In the genomic region with DNA sequence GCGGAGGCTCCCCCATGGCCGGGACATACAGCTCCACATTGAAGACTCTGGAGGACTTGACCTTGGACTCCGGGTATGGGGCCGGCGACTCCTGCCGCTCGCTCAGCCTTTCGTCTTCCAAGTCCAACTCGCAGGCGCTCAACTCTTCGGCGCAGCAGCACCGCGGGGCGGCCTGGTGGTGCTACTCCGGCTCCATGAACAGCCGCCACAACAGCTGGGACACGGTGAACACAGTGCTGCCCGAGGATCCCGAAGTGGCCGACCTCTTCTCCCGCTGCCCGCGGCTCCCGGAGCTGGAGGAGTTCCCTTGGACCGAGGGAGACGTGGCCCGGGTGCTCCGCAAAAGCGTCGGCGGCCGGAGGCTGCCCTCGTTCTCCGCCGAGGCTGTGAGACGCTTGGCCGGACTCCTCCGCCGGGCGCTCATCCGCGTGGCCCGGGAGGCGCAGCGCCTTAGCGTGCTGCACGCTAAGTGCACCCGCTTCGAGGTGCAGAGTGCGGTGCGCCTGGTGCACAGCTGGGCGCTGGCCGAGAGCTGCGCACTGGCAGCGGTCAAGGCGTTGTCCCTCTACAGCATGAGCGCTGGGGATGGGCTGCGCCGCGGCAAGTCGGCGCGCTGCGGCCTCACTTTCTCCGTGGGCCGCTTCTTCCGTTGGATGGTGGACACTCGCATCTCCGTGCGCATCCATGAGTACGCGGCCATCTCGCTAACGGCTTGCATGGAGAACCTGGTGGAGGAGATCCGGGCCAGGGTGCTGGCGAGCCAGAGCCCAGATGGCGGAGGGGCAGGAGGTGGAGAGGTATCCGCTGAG, we compare ENCODE assay signal across 8 mouse cellular contexts. TPM values are rescaled to one million over a fixed set of nuclear protein-coding genes. Genes with fewer than 3 reads are reported as not detected.
DNase-seq lines count a peak whose midpoint lies in the region; ATAC-seq and TF ChIP-seq lines count a peak whose summit lies in the region.

No protein-coding gene starts in this region.

- ATAC-seq in intestine, embryonic 15.5 days: peak; percentile 41
- ATAC-seq in limb, embryonic 11.5 days (ENCODE audit: insufficient number of reproducible peaks, low FRiP score, low TSS enrichment, low read depth): peak; percentile 28
- peak; percentile 41 for ATAC-seq in midbrain, embryonic 11.5 days (ENCODE audit: low FRiP score)

- DNase-seq in adrenal gland, adult (ENCODE audit: inconsistent age in 2 of 2, low spot score in 1 of 2): peak; percentile 77 to 93
- peak; percentile 42 to 65 for DNase-seq in gastrocnemius, postnatal 36 days
- peak; percentile 76 for DNase-seq in limb, embryonic 11.5 days (ENCODE audit: low spot score)
- peak; percentile 97 for DNase-seq in midbrain, embryonic 11.5 days (ENCODE audit: low spot score, missing footprints)
- DNase-seq in spleen, adult 18-20 months: peak; percentile 31 to 51
- DNase-seq in c-Kit-positive CD71-positive TER-119-positive erythroid progenitor cells, embryonic 14.5 days (ENCODE audit: low spot score): no peak

- H3K27ac ChIP-seq in cortical plate, adult 2 months (ENCODE audit: insufficient read depth, low read length): no peak overlapping the region; the same call in 1 of the 2 replicates
- H3K27ac ChIP-seq in intestine, embryonic 15.5 days: peak overlapping the region; percentile 88
- peak overlapping the region; percentile 76 for H3K27ac ChIP-seq in limb, embryonic 11.5 days (replicated peaks; ENCODE audit: low read depth, low read length)
- peak overlapping the region; percentile 61 for H3K27ac ChIP-seq in midbrain, embryonic 11.5 days (ENCODE audit: low read depth, low read length)

- peak overlapping the region; percentile 64 for H3K9ac ChIP-seq in intestine, embryonic 15.5 days
- H3K9ac ChIP-seq in limb, embryonic 11.5 days (ENCODE audit: low read length): peak overlapping the region; percentile 71
- peak overlapping the region; percentile 73 for H3K9ac ChIP-seq in midbrain, embryonic 11.5 days (ENCODE audit: low read length)

- intact Hi-C loops in gastrocnemius, postnatal 36 days (cut with DNase I): loop anchor here (5.0 to 10.0 kb wide), 2 partner anchors 45 to 408 kb away; no protein-coding TSS in a partner anchor

- no peak for TF ChIP-seq POLR2A in cortical plate, adult 2 months (IDR thresholded peaks at IDR 0.05; ENCODE audit: extremely low read depth, insufficient read depth, low read length)

- TF ChIP-seq CTCF in cortical plate, adult 2 months (IDR thresholded peaks at IDR 0.05; ENCODE audit: extremely low read depth, insufficient read depth, low read length): no peak

- H3K9me3 ChIP-seq in intestine, embryonic 15.5 days: no peaks in the 10 kb centered on the region
- H3K9me3 ChIP-seq in limb, embryonic 11.5 days (ENCODE audit: control insufficient read depth, low read length): no peaks in the 10 kb centered on the region
- no peaks in the 10 kb centered on the region for H3K9me3 ChIP-seq in midbrain, embryonic 11.5 days (ENCODE audit: control insufficient read depth, low read length)

- 0 out of 2 replicates have a peak, but pooled peaks cover 2% of the 10 kb centered on the region for H3K27me3 ChIP-seq in intestine, embryonic 15.5 days (replicated peaks)
- H3K27me3 ChIP-seq in limb, embryonic 11.5 days (ENCODE audit: control insufficient read depth, insufficient read depth, low read length): no peaks in the 10 kb centered on the region
- H3K27me3 ChIP-seq in midbrain, embryonic 11.5 days (ENCODE audit: control insufficient read depth, insufficient read depth, low read length): no peaks in the 10 kb centered on the region

- H3K4me1 ChIP-seq in cortical plate, adult 2 months (ENCODE audit: control insufficient read depth, insufficient read depth, low read length): no peaks in the 10 kb centered on the region; the same call in 1 of the 2 replicates
- H3K4me1 ChIP-seq in intestine, embryonic 15.5 days (replicated peaks): peaks cover 21% of the 10 kb centered on the region
- H3K4me1 ChIP-seq in limb, embryonic 11.5 days (ENCODE audit: control insufficient read depth, insufficient read depth, low read length): peaks cover 17% of the 10 kb centered on the region
- peaks cover 15% of the 10 kb centered on the region for H3K4me1 ChIP-seq in midbrain, embryonic 11.5 days (ENCODE audit: control insufficient read depth, insufficient read depth, low read length)

- WGBS in intestine, embryonic 15.5 days: 1% methylated on average over 79 of the region's 79 CpGs
- 1% methylated on average over 79 of the region's 79 CpGs for whole genome bisulfite sequencing in limb, embryonic 11.5 days
- under 1% methylated on average over 77 of the region's 79 CpGs for WGBS in midbrain, embryonic 11.5 days

- peak overlapping the region; percentile 99 for H3K4me2 ChIP-seq in intestine, embryonic 15.5 days (replicated peaks)
- H3K4me2 ChIP-seq in limb, embryonic 11.5 days (ENCODE audit: low read depth, severe bottlenecking): peak overlapping the region; percentile 95
- peak overlapping the region; percentile 93 for H3K4me2 ChIP-seq in midbrain, embryonic 11.5 days

- H3K36me3 ChIP-seq in intestine, embryonic 15.5 days: no peaks in the 10 kb centered on the region
- H3K36me3 ChIP-seq in limb, embryonic 11.5 days (ENCODE audit: control insufficient read depth, insufficient read depth, low read length): no peaks in the 10 kb centered on the region
- H3K36me3 ChIP-seq in midbrain, embryonic 11.5 days (ENCODE audit: control insufficient read depth, insufficient read depth, low read length): no peaks in the 10 kb centered on the region

- peak overlapping the region; percentile 36 for H3K4me3 ChIP-seq in cortical plate, adult 2 months (ENCODE audit: insufficient read depth, low read length)
- H3K4me3 ChIP-seq in intestine, embryonic 15.5 days (replicated peaks): peak overlapping the region; percentile 66
- H3K4me3 ChIP-seq in limb, embryonic 11.5 days (ENCODE audit: low read depth, low read length): peak overlapping the region; percentile 70
- H3K4me3 ChIP-seq in midbrain, embryonic 11.5 days (ENCODE audit: low read depth, low read length): peak overlapping the region; percentile 67

RNA-seq across cellular contexts. Expression of gene Abtb2, which starts 0.8 kb away (rescaled TPM):
- polyA plus RNA-seq in cortical plate, adult 2 months (2012; rRNA removed): 10.8 and 11.9 TPM in 2 replicates
- 1 to 10 TPM; 6.3 to 6.7 TPM for total RNA-seq in gastrocnemius, postnatal 36 days (2021)
- 4.5 and 4.8 TPM in 2 replicates for polyA plus RNA-seq in intestine, embryonic 15.5 days (2015; fragmentation: Nextera tagmentation; extraction: Ambion mirVana)
- 11.5 and 11.6 TPM in 2 replicates for polyA plus RNA-seq in limb, embryonic 11.5 days (2014; fragmentation: Nextera tagmentation; extraction: Ambion mirVana)
- polyA plus RNA-seq in midbrain, embryonic 11.5 days (2014; fragmentation: Nextera tagmentation; extraction: Ambion mirVana): 9.6 and 12.1 TPM in 2 replicates
